Mouse (Mus musculus) kidney, adult 18-20 months (tissue): ENCODE measurements around the gene Ptprg.

Source experiments
- DNase-seq: peaks from one replicate; pipeline ENCODE4 v3.0.0; 2021

Gene Ptprg

GRCm38 (mm10) chr14:12167651-12168050 lies 614.3 kb downstream of the Ptprg start:
- no peak for DNase-seq

- no peak for DNase-seq
These were observed 624.1 kb downstream of the Ptprg start for GRCm38 (mm10) chr14:12177436-12177835.

- DNase-seq, result no peak
These were observed 625.3 kb downstream of the Ptprg start for GRCm38 (mm10) chr14:12178645-12179044.

GRCm38 (mm10) chr14:12180116-12180515 lies 626.8 kb downstream of the Ptprg start:
- no peak for DNase-seq

GRCm38 (mm10) chr14:12185040-12185439 lies 631.7 kb downstream of the Ptprg start:
- no peak for DNase-seq

GRCm38 (mm10) chr14:12188352-12188751 lies 635.0 kb downstream of the Ptprg start:
- DNase-seq, result no peak

- DNase-seq, result no peak
These were observed 635.9 kb downstream of the Ptprg start for GRCm38 (mm10) chr14:12189266-12189665.

GRCm38 (mm10) chr14:12189717-12190600 lies 636.6 kb downstream of the Ptprg start:
- DNase-seq, result no peak

- DNase-seq, result no peak
These were observed 637.7 kb downstream of the Ptprg start for GRCm38 (mm10) chr14:12191076-12191475.

- no peak for DNase-seq
These were observed 645.4 kb downstream of the Ptprg start for GRCm38 (mm10) chr14:12198735-12199134.

- DNase-seq, result peak; percentile 29
These were observed 646.9 kb downstream of the Ptprg start for GRCm38 (mm10) chr14:12199956-12200950.

GRCm38 (mm10) chr14:12202214-12202613 lies 648.9 kb downstream of the Ptprg start:
- DNase-seq, result no peak

GRCm38 (mm10) chr14:12203081-12203480 lies 649.7 kb downstream of the Ptprg start:
- DNase-seq, result no peak

GRCm38 (mm10) chr14:12206138-12206537 lies 652.8 kb downstream of the Ptprg start:
- no peak for DNase-seq

GRCm38 (mm10) chr14:12208554-12208953 lies 655.2 kb downstream of the Ptprg start:
- DNase-seq, result peak; percentile 53

- no peak for DNase-seq
These were observed 665.3 kb downstream of the Ptprg start for GRCm38 (mm10) chr14:12218544-12219150.

- DNase-seq, result no peak
These were observed 666.5 kb downstream of the Ptprg start for GRCm38 (mm10) chr14:12219877-12220276.

GRCm38 (mm10) chr14:12220540-12220939 lies 667.2 kb downstream of the Ptprg start:
- DNase-seq, result no peak

- no peak for DNase-seq
These were observed 668.2 kb downstream of the Ptprg start for GRCm38 (mm10) chr14:12221571-12221970.

GRCm38 (mm10) chr14:12243726-12244125 lies 690.4 kb downstream of the Ptprg start:
- DNase-seq, result no peak

- DNase-seq, result no peak
These were observed 722.7 kb downstream of the Ptprg start for GRCm38 (mm10) chr14:12276031-12276430.

GRCm38 (mm10) chr14:12283641-12284040 lies 730.3 kb downstream of the Ptprg start, which contains the start of gene Gm49355:
TSS of gene Gm49355 (plus strand) at chr14:12283976.
- DNase-seq, result no peak
